Mouse (Mus musculus): Measurements from ENCODE around the gene Pde4d.

The Pde4d gene

DNA sequence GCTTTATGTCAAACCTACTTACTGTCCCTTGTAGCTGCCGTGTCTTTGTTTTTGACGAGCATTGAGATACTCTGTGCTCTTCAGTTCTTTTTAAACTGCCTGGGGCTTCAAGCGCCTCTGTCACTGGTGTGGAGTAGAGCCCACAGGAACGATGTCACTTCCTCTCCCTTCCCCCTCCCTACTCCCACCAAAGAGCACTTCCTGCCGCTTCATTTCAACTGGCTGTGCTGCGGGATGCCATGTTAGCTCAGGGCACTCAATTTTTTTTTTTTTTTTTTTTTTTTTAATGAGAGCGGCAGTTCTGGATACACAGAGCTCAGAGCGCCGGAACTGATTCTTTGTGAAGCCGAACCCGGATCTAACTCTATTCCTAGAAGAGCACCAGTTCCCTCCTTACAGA is 789.5 kb downstream of the Pde4d start:
- DNase-seq (ENCODE audit: low spot score), result peak; percentile 56

DNA sequence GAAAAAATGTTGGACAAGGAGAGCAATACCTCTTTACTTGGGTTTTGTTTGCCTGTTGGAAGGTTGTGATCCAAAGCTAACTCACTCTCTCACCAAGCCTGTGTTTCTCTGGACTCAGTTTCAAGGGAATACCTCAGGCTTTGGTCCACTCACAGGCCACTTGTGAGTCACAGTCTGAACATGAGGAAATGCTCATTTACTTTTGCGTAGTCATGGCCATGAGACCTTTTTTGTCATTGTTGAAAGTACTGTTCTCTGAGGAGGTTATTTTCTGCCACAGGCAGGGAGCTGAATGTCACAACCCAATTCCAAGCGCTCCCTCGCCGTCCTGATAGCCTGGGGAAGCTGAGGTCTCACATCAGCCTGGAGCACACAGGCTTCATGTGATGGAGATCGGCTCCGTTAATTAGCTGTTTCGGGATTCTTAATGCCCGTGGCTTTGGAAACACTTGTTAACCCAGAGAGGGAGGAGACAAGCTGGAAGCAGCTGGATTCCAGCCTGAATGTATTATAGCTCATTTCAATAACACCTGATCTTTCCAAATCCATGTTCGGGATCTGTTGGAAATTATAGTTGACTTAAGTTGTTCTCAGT is 792.8 kb downstream of the Pde4d start:
- DNase-seq (ENCODE audit: low spot score), result no peak

DNA sequence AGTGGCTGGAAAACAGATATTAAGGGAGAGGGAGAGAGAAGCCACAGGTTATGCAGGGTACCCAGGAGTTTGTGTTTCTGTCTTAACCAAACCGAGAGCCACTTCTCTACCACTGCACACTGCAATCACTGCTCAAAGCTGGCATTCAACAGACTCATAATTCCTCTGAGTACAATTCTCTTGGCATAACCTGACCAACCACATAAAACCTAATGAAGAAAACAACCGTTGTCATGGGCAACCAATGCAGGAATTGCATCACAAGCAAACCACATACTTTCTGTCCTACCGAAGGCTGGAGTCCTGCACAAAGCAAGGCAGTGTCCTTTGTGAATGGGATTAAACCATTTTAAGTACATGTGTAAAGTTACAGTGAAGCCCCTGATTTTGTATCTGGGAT is 793.4 kb downstream of the Pde4d start:
- DNase-seq (ENCODE audit: low spot score), result no peak

DNA sequence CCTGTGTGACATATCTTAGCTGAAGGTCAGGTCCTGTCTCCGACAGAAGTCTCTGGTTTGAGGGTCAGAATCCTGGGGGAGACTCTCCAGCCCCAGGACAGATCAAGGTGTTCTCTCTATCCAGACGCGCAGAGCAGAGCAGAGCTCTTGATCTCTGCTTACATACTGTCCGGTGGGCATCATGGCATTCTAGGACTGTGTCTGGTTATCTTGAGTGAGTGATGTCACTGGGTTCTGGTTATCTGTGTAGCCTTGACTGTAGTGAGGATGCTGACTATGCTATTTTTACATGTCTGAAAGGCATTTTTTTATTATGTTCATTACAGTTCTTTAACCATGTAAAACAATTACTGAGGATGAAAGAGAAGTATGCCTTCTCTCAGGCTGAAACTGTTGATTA is 797.3 kb downstream of the Pde4d start:
- no peak for DNase-seq (ENCODE audit: low spot score)

DNA sequence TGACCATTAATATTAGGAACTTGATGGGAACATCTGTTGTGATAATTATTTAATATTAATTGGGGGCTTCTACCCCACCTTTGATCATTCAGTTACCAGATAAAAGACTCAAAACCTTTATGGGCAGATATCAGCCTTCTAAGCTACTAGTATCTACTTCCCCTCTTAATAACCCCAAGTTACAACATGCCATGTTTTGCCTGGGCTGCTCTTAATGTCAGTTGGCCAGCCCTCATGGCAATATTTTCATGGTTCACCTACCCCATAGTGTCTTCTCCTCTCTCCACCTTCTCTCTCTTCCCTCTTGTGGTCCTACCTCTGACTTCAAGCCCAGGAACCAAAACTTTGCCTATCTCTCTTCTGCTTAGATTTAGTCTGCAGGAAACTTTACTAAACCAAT is 799.6 kb downstream of the Pde4d start:
- no peak for DNase-seq (ENCODE audit: low spot score)

DNA sequence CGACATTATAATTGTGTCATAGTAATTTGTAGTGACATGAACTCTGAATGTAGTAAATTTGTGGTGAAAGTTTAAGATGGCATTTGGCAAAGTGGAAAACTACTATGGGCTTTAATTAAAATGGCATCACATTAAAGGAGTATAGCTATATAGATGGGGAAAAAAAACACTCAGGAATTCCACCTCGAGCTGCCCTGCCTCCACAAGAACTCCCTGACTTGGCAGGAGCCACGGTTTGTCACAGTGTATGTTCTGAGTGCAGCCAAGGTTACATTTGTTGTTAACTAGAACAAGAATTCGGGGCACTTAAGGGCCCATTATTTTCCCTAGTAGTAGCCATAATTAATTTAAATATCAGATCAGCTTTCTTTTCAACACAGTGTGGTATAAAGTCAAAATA is 805.9 kb downstream of the Pde4d start:
- no peak for DNase-seq (ENCODE audit: low spot score)

DNA sequence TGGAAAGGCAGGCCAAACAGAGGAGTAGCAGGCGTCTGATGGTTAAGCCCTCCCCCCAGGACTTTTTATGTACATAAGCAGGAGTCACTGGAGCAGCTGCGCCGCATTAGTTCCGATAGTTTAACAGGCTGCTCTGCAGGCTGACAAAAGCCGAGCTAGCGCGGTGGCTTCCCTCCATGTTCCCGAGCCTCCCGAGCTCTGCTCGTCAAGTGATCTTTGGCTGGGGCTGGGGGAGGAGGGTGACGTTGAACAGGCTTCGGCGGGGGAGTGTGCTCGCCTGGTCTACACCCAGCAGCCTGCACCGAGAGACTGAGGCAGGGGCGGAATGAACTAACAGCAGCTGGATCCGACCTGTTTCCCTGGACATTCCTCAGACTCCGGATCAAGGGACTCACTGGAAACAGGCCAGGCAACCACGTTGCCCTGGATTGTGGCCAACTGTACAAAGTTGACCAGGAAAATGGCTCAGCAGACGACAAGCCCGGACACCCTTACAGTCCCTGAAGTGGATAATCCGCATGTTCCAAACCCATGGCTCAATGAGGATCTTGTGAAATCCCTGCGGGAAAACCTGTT is 810.6 kb downstream of the Pde4d start:
- peak; percentile 89 for DNase-seq (ENCODE audit: low spot score)

DNA sequence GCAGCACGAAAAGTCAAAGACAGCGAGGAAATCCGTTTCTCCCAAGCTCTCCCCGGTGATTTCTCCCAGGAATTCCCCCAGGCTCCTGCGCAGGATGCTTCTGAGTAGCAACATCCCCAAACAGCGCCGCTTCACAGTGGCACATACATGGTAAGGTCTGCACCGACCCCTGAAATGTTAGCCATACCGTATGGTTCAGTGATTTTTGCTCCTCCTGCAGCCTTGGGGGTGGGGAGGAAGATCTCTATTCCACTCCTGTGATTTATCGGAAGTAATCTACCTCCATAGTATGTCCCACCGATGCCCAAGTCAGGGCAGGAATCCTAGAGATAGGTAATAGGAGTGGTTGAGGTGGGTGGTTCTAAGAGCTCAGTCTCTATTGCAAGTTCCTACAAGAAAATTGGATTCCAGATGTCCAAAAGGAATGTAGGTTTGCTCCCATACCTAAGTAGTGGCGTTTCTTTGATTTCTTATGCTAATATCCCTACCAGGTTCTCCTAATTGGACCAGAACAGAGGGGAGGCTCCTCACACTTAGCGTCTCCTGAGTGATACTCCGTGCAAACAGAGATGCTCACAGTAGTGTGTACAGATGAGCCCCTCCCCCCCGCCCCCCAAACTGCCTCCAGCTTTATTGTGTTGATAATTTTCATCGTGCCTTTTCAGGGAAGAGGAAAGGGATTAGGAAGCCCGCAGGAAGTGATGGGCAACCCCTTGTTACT is 811.2 kb downstream of the Pde4d start:
- peak; percentile 72 for DNase-seq (ENCODE audit: low spot score)

DNA sequence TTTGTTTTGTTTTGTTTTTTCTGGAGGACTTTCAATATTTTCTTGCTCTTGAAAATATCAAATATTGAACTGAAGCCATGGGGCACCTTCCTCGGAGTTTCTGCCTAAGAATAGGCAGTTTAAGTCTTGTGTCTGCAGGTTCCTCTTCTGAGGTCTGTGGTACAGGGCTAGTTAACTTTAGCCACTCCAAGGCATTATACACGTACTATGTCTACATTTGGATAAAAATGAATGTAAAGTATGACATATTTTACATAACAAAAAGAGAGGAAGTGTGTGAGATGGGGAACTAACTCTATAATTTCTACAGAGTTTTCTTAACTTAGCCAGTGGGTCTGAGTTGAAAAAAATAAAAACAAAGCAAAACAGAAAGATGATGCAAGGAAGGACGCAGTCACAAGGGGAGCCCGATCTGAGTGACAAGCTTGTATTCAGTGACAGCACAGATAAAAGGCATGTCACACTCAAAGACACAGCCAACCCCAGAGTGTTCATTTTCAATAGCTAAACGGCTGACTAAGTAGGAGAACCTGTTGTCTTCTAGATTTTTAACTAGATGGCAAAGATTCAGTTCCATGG is 812.0 kb downstream of the Pde4d start:
- DNase-seq (ENCODE audit: low spot score), result no peak

DNA sequence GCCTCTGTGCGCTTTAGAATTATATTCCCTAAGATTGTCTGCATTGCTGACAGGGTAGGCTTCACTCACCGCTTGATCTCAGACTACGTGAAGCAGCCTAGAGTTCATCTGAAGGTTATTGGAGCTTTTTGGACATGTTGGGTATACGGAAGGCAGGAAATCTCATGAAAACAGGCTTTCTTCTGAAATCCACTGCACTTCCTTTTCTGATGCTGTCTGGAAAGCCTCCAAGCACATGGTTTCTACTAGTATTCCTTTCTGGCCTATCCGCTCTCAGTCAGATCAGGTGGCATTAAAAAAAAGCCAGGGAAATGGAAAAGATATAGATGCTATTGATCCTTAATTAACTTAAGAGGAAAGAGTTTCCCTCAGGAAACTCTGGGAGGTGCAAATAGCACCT is 812.8 kb downstream of the Pde4d start:
- DNase-seq (ENCODE audit: low spot score), result no peak

DNA sequence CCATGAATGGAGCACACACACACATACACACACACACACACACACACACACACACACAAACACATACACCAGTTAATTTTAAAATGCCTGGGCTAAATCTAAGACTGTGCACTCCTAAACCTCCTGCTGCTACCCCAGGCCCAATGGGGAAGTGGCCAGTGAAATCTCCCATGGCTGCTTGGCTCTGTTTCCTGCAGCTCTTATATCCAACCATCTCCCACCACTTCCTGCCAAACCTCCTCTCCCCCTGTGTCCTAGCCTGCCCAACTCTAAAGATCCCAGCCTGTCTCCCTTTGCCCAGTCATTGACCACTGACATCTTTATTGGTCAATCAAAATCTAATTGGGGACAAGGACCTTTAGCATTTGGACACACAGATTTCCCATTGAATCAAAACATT is 814.1 kb downstream of the Pde4d start:
- no peak for DNase-seq (ENCODE audit: low spot score)

DNA sequence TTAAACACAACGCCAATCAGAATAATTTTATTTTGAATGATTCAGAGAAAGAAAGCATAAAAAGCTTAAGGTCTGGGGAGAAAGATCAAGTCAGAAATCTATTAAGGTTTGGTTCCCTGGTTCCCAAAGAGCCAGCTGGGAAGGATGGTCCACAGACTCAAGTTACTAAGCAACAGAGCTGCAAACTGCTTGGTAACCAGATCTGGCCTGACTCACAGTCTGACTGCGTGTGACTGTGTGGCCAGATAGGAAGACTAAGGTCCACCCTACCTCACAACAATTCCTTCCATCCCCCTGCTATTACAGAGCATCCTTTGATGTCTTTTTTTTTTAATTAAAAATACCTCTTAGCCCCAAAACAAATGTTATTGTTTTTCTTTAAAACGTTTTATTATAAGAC is 818.5 kb downstream of the Pde4d start:
- peak; percentile 69 for DNase-seq (ENCODE audit: low spot score)

DNA sequence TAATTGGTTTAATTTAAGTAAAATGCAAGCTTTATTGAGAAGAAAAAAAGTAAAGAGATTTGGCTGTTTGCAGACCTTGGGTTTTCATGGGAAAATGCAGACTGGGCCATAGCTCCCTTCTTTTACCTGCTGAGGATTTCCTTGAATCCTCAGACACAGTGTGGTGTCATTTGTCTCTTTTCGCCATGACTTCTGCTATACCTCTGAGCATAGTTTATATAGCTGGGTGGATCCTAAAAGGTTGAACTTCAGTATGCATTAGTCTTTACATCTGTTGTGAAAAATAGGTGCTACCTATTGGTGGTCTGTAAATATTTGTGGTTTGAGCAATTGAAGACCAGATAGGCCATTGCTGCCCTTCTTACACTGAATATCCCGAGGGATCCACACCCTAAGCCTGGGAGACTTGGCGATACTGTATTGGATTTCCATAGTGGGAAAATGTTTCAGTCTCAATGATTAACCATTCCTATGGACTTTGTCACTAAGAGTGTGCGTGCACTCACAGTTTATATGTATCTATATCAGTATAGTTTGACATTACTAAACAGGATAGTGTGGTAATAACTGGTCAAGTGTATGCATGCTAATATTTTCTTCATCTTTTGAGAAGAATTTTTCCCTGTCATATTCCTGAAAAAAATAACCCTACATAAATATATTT is 819.0 kb downstream of the Pde4d start:
- no peak for DNase-seq (ENCODE audit: low spot score)

DNA sequence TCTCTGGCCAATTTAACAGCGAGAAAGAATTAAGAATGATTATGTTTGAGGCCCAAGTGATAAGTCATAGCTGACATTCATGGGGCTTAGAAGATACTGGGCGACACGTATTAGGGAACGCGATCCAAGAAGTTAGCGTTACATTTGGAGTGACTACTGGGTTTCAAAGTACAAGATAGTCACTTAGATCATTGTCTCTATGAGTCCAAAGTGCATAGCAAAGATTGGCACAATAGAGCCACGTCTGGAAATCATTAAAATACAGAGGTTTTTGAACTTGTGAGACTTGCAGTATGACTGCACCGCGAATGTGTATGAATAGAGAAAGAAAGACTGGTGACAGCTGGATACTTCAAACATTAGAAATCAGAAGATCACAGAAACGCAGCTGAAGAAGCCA is 825.1 kb downstream of the Pde4d start:
- no peak for DNase-seq (ENCODE audit: low spot score)

DNA sequence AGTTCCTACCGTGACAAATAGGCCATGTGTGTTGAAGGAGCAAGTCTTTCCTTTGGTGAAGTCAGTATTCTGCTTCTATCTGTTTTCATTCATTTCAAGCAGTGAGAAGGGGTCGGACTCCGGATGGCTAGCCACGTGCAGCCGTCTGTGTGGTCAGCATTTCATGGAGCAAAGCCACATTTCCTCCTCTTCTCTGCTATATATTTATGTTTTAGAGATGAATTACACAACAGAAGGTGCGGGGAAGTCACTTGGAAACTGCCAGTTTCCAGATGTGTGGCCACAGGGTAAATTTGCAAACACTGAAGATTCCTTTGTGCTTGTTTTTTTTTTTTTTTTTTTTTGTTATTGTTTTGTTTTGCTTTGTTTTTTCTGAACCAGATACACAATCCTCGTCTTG is 828.0 kb downstream of the Pde4d start:
- no peak for DNase-seq (ENCODE audit: low spot score)

DNA sequence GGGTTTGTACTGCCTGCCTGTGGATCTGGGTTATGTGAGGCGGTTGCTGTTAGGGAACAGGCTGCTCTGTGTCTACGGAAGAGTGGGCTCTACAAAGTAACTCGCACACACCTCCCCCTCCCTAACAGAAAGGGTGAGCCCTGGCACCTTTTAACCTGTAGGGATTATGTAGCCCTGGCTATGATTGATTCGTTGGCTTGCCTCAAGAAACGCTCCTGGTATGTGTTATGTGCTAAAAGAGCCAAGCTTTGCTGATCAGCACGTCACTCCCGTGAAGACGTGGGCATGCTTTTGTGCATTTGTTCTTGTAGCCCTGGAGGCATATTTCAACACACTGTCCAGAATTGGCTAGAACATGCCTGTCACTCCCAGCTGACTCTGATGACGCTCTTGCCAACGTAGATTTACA is 828.8 kb downstream of the Pde4d start:
- peak; percentile 35 for DNase-seq (ENCODE audit: low spot score)

DNA sequence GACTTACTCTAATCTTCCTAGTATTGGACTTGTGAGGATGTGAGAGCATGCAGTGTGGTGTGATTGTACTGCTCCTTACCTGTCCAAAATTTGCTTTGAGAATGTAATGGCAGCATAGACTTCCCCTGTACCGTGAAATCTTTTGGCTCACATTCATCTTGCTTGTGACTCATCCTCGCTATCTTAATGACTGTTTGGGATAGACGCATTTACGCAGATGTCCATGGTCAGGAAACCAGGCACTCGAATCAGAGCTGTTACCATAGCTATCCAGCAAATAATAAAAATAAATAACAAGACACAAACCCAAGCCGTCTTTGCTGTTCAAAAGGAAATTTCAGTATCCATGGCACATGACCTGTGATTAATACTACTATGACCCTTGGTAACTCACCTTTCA is 829.5 kb downstream of the Pde4d start:
- DNase-seq (ENCODE audit: low spot score), result no peak

DNA sequence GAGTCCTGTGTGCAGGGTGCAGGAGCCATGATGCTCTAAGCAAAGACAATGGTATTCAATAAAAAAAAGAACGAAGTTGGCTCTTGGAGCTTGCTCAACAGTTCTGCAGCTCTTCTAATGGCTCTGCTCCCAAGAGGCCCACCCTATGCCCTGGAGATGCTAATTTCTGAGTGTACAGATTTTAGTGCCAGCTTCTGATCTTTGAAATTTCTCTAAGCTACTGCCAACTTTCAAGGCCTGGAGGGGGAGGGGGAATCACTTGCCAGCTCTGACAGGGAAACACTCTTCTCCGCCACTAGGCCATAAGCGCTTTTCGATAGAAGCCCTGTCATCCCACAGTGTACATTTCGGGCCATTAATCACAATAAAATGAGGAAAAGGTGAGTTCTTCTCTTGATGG is 830.7 kb downstream of the Pde4d start:
- no peak for DNase-seq (ENCODE audit: low spot score)

DNA sequence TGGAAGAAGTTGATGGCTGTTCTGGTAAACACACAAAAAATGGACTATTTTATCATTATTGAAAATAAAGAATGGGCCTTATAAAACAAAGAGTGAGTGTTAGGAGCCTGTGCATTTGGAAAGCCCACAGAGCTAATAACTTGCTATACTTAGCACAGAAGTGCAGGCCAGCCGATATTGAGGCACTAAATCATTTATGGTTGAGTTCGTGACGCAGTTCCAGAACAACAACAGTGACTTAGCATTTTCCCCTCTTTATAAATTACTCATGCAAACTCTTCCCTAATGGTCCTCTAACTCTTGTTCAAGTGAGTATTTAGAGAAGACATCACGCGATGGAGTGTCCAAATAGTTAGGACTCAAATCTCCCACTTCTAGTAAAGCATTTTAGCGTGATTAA is 837.7 kb downstream of the Pde4d start:
- DNase-seq (ENCODE audit: low spot score), result no peak

DNA sequence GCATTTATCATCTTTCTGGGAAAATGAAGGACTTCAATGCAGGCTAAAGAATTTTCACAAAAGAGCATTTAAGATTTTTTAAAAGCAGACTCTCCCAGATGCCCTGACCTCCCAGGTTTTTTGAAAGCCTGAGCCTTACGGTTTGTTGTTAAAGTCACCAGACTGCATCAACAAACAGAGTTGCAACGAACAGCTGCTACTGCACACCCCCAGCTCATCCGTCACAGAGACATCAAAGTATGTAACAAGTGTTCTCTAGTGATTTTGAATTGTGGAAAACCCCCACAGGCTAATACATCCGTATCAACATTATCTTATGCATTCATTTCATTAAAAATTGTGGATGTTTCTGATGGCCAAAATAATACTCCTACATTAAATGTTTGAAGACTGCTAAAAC is 841.2 kb downstream of the Pde4d start:
- no peak for DNase-seq (ENCODE audit: low spot score)

DNA sequence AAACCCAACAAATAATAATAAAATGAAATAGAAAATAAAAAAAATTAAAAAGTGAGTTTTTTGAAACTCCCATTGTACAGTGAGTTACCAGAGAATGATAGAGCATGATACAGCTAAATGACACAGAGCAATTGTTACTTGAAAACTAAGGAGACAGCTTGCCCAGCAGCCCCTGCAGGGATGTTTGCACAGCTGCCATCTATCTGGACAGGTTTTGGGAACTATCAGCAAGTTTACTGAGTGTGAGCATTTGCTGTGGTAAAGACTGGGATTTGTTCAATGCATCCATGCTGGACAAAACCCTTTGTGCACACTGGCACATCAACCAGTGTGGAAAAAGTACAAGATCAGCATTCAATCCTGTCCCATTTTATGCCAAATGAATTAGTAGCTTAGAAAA is 843.3 kb downstream of the Pde4d start:
- DNase-seq (ENCODE audit: low spot score), result peak; percentile 49

DNA sequence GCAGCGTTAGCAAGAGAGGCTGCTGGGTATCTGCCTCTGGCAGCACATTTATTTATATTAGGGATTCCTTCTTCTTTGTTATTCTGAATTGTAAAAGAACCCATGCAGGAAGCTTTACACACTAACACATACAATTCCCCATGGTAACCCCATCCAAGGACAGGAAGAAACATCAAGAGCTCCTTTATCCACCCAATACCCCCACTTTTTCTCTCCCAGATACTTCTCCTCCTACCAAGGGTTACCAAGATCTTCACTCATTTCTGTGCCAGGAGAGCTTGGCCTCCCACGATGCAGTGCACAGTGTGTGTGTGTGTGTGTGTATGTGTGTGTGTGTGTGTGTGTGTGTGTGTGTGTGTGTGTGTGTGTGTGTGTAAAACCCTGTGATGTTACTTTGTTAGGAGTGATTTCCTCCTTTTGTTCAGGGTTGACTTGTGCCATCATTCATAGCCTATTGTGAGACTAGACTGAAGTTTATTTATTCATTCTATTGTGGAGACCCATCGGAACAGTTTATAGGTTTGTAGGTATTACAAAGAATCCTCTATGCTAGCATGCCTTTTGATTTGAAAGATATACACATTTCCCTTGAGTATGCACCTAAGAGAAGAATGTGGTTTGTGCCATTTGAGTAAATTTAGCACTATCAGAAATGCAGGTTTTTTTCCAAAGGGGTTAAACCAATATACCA is 846.7 kb downstream of the Pde4d start:
- no peak for DNase-seq (ENCODE audit: low spot score)
